Mouse (Mus musculus): ENCODE measurements around the gene Krt9. TPM values are rescaled to one million over a fixed set of nuclear protein-coding genes. Genes with fewer than 3 reads are reported as not detected.
"Not testable (repeated sequence)": the region's sequence is repeated elsewhere in the genome, so short reads cannot be mapped to it uniquely, and the experiment has no call there.

Gene Krt9
- polyA plus RNA-seq (2012; rRNA removed), result not detected in 2 replicates
- not detected in 2 replicates for polyA plus RNA-seq (2014; fragmentation: Nextera tagmentation; extraction: Ambion mirVana)

GRCm38 (mm10) chr11:100192992-100193391 lies at the start of gene Krt9:
Krt9 (minus strand) TSS chr11:100193246.
- WGBS (ENCODE audit: insufficient replicate concordance), result 44% methylated on average over 9 of the region's 9 CpGs
- TF ChIP-seq EP300 (IDR thresholded peaks at IDR 0.05; ENCODE audit: low read depth), result no peak
- TF ChIP-seq CTCF (IDR thresholded peaks at IDR 0.05; ENCODE audit: low read depth), result no peak
- Histone ChIP-seq H3K4me2 (ENCODE audit: low read depth) (no peak within 1 kb of the TSS), H3K4me1 (replicated peaks; ENCODE audit: control insufficient read depth in 2 of 2, insufficient read depth in 2 of 2, low read length in 1 of 2) (no peaks in the 10 kb centered on the region), H3K27me3 (ENCODE audit: control insufficient read depth, insufficient read depth, low read length) (no peaks in the 10 kb centered on the region), H3K27ac (no peak within 1 kb of the TSS), H3K4me3 (ENCODE audit: insufficient read depth in 1 of 2, low read depth in 2 of 2, low read length in 2 of 2) (no peak within 1 kb of the TSS), H3K9me3 (ENCODE audit: control insufficient read depth, low read length) (no peaks in the 10 kb centered on the region), H3K9ac (replicated peaks) (no peak within 1 kb of the TSS), H3K36me3 (replicated peaks; ENCODE audit: control insufficient read depth, insufficient read depth, low read depth) (no peaks in the 10 kb centered on the region)
- DNase-seq (ENCODE audit: low read depth in 3 of 3, low spot score in 3 of 3), result no peak
- no peak for ATAC-seq (ENCODE audit: insufficient read depth)

GRCm38 (mm10) chr11:100240272-100240671 lies 47.2 kb upstream of the Krt9 start:
- H3K4me2 ChIP-seq (ENCODE audit: low read depth); H3K27me3 ChIP-seq (ENCODE audit: control insufficient read depth, insufficient read depth, low read length); H3K9ac ChIP-seq (replicated peaks); H3K36me3 ChIP-seq (replicated peaks; ENCODE audit: control insufficient read depth, insufficient read depth, low read depth); H3K4me1 ChIP-seq (replicated peaks; ENCODE audit: control insufficient read depth in 2 of 2, insufficient read depth in 2 of 2, low read length in 1 of 2); H3K9me3 ChIP-seq (ENCODE audit: control insufficient read depth, low read length); DNase-seq (ENCODE audit: low read depth in 3 of 3, low spot score in 3 of 3); H3K27ac ChIP-seq; H3K4me3 ChIP-seq (ENCODE audit: insufficient read depth in 1 of 2, low read depth in 2 of 2, low read length in 2 of 2); ATAC-seq (ENCODE audit: insufficient read depth): not testable (repeated sequence)
- 68% methylated on average over 4 of the region's 4 CpGs for whole genome bisulfite sequencing (ENCODE audit: insufficient replicate concordance)

GRCm38 (mm10) chr11:100221741-100222140 lies 28.7 kb upstream of the Krt9 start:
- no peaks in the 10 kb centered on the region for H3K36me3 ChIP-seq (replicated peaks; ENCODE audit: control insufficient read depth, insufficient read depth, low read depth)
- no peak overlapping the region for H3K4me3 ChIP-seq (ENCODE audit: insufficient read depth in 1 of 2, low read depth in 2 of 2, low read length in 2 of 2)
- no peaks in the 10 kb centered on the region for H3K4me1 ChIP-seq (replicated peaks; ENCODE audit: control insufficient read depth in 2 of 2, insufficient read depth in 2 of 2, low read length in 1 of 2)
- H3K4me2 ChIP-seq (ENCODE audit: low read depth), result no peak overlapping the region
- DNase-seq (ENCODE audit: low read depth in 3 of 3, low spot score in 3 of 3) (no peak), ATAC-seq (ENCODE audit: insufficient read depth) (no peak)
- 55% methylated on average over 8 of the region's 8 CpGs for WGBS (ENCODE audit: insufficient replicate concordance)
- no peak overlapping the region for H3K9ac ChIP-seq (replicated peaks)
- H3K9me3 ChIP-seq (ENCODE audit: control insufficient read depth, low read length), result no peaks in the 10 kb centered on the region; the same call in 1 of the 2 replicates
- H3K27me3 ChIP-seq (ENCODE audit: control insufficient read depth, insufficient read depth, low read length), result no peaks in the 10 kb centered on the region
- no peak overlapping the region for H3K27ac ChIP-seq
- no peak for TF ChIP-seq EP300 (IDR thresholded peaks at IDR 0.05; ENCODE audit: low read depth)

GRCm38 (mm10) chr11:100219304-100219703 lies 26.3 kb upstream of the Krt9 start:
- Histone ChIP-seq H3K27ac (no peak overlapping the region), H3K4me2 (ENCODE audit: low read depth) (no peak overlapping the region), H3K9ac (replicated peaks) (no peak overlapping the region), H3K4me3 (ENCODE audit: insufficient read depth in 1 of 2, low read depth in 2 of 2, low read length in 2 of 2) (no peak overlapping the region), H3K9me3 (ENCODE audit: control insufficient read depth, low read length) (no peaks in the 10 kb centered on the region), H3K27me3 (ENCODE audit: control insufficient read depth, insufficient read depth, low read length) (no peaks in the 10 kb centered on the region), H3K4me1 (replicated peaks; ENCODE audit: control insufficient read depth in 2 of 2, insufficient read depth in 2 of 2, low read length in 1 of 2) (no peaks in the 10 kb centered on the region), H3K36me3 (replicated peaks; ENCODE audit: control insufficient read depth, insufficient read depth, low read depth) (no peaks in the 10 kb centered on the region)
- TF ChIP-seq EP300 (IDR thresholded peaks at IDR 0.05; ENCODE audit: low read depth) (no peak), CTCF (IDR thresholded peaks at IDR 0.05; ENCODE audit: low read depth) (no peak)
- DNase-seq (ENCODE audit: low read depth in 3 of 3, low spot score in 3 of 3), result no peak
- ATAC-seq (ENCODE audit: insufficient read depth), result no peak
- 53% methylated on average over 4 of the region's 4 CpGs for whole genome bisulfite sequencing (ENCODE audit: insufficient replicate concordance)

- Histone ChIP-seq H3K27me3 (ENCODE audit: control insufficient read depth, insufficient read depth, low read length) (no peaks in the 10 kb centered on the region), H3K36me3 (replicated peaks; ENCODE audit: control insufficient read depth, insufficient read depth, low read depth) (no peaks in the 10 kb centered on the region), H3K4me3 (ENCODE audit: insufficient read depth in 1 of 2, low read depth in 2 of 2, low read length in 2 of 2) (no peak overlapping the region), H3K4me2 (ENCODE audit: low read depth) (no peak overlapping the region), H3K27ac (no peak overlapping the region), H3K4me1 (replicated peaks; ENCODE audit: control insufficient read depth in 2 of 2, insufficient read depth in 2 of 2, low read length in 1 of 2) (no peaks in the 10 kb centered on the region), H3K9ac (replicated peaks) (no peak overlapping the region), H3K9me3 (ENCODE audit: control insufficient read depth, low read length) (no peaks in the 10 kb centered on the region)
- WGBS (ENCODE audit: insufficient replicate concordance), result 28% methylated on average over 6 of the region's 6 CpGs
- no peak for DNase-seq (ENCODE audit: low read depth in 3 of 3, low spot score in 3 of 3)
- TF ChIP-seq CTCF (IDR thresholded peaks at IDR 0.05; ENCODE audit: low read depth) (no peak), EP300 (IDR thresholded peaks at IDR 0.05; ENCODE audit: low read depth) (no peak)
- no peak for ATAC-seq (ENCODE audit: insufficient read depth)
Measured at GRCm38 (mm10) chr11:100208542-100208941, 15.5 kb upstream of the Krt9 start.
